Mouse (Mus musculus): Measurements from ENCODE around the gene Tnnt2. TPM values are rescaled to one million over a fixed set of nuclear protein-coding genes. Genes with fewer than 3 reads are reported as not detected.

The Tnnt2 gene
- 1.5 TPM in 2 replicates for polyA plus RNA-seq (2016; fragmentation: Nextera tagmentation; extraction: Ambion mirVana)

- no peaks in the 10 kb centered on the region for H3K27me3 ChIP-seq
- no peak within 1 kb of the TSS for H3K4me2 ChIP-seq
- no peaks in the 10 kb centered on the region for H3K9me3 ChIP-seq
- no peak within 1 kb of the TSS for H3K4me3 ChIP-seq (replicated peaks)
- no peaks in the 10 kb centered on the region; the same call in 1 of the 2 replicates for H3K4me1 ChIP-seq
- H3K36me3 ChIP-seq (replicated peaks): no peaks in the 10 kb centered on the region
- no peak within 1 kb of the TSS for H3K9ac ChIP-seq
- no peak for ATAC-seq (ENCODE audit: low FRiP score)
- 53% methylated on average over 9 of the region's 9 CpGs for WGBS
- no peak within 1 kb of the TSS for H3K27ac ChIP-seq
Measured at GRCm38 (mm10) chr1:135835716-135836483, at the start of gene Tnnt2. Tnnt2 (plus strand) TSS chr1:135836354.

- no peaks in the 10 kb centered on the region for H3K36me3 ChIP-seq (replicated peaks)
- H3K4me1 ChIP-seq: peaks cover 6% of the 10 kb centered on the region
- H3K9me3 ChIP-seq: no peaks in the 10 kb centered on the region
- no peak overlapping the region for H3K27ac ChIP-seq
- peaks cover 17% of the 10 kb centered on the region for H3K27me3 ChIP-seq
- WGBS: 41% methylated on average over 3 of the region's 3 CpGs
- H3K4me3 ChIP-seq (replicated peaks): no peak overlapping the region
- ATAC-seq (ENCODE audit: low FRiP score): peak; percentile 34; the same call in 1 of the 2 replicates
- H3K4me2 ChIP-seq: no peak overlapping the region
- no peak overlapping the region for H3K9ac ChIP-seq
Measured at GRCm38 (mm10) chr1:135787799-135788198, 48.4 kb upstream of the Tnnt2 start.

GRCm38 (mm10) chr1:135788708-135789107 lies 47.4 kb upstream of the Tnnt2 start:
- Histone ChIP-seq H3K27me3 (peaks cover 26% of the 10 kb centered on the region), H3K4me2 (no peak overlapping the region), H3K9me3 (no peaks in the 10 kb centered on the region), H3K36me3 (replicated peaks) (no peaks in the 10 kb centered on the region), H3K9ac (no peak overlapping the region), H3K27ac (no peak overlapping the region), H3K4me1 (peaks cover 5% of the 10 kb centered on the region), H3K4me3 (replicated peaks) (no peak overlapping the region)
- no peak for ATAC-seq (ENCODE audit: low FRiP score)
- 58% methylated on average over 10 of the region's 10 CpGs for WGBS

DNA sequence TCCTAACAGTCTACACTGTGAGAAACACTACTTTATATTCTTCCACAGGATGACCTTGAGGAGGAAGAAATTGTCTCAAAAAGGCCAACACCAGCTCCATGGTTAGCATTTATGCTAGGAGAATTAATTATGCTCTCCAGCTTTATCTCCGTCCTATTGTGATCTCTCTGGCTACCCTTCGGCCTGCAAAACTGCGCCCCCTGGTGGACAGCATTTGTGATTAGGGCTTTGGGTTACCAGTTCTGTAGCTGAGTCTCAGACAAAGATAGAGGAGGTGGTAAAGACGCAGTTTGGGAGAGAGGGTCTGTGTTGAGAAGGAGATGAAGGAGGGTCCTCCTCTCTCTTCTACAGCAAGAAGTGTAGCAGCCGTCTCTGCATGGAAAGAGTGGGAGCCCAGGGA lies 46.3 kb upstream of the Tnnt2 start:
- peaks cover 33% of the 10 kb centered on the region for H3K27me3 ChIP-seq
- H3K9me3 ChIP-seq: no peaks in the 10 kb centered on the region
- no peaks in the 10 kb centered on the region for H3K36me3 ChIP-seq (replicated peaks)
- H3K4me1 ChIP-seq: peaks cover 15% of the 10 kb centered on the region
- no peak overlapping the region for H3K27ac ChIP-seq
- WGBS: 9% methylated on average over 5 of the region's 5 CpGs
- no peak overlapping the region for H3K4me2 ChIP-seq
- 0 out of 2 replicates have a peak, but pooled peaks have one; percentile 19 for ATAC-seq (ENCODE audit: low FRiP score)
- no peak overlapping the region for H3K9ac ChIP-seq
- no peak overlapping the region for H3K4me3 ChIP-seq (replicated peaks)

- 54% methylated on average over 13 of the region's 13 CpGs for WGBS
- peaks cover 43% of the 10 kb centered on the region for H3K27me3 ChIP-seq
- no peak overlapping the region for H3K4me2 ChIP-seq
- no peak overlapping the region for H3K4me3 ChIP-seq (replicated peaks)
- H3K9me3 ChIP-seq: no peaks in the 10 kb centered on the region
- ATAC-seq (ENCODE audit: low FRiP score): no peak
- no peaks in the 10 kb centered on the region for H3K36me3 ChIP-seq (replicated peaks)
- H3K9ac ChIP-seq: no peak overlapping the region
- H3K27ac ChIP-seq: no peak overlapping the region
- peaks cover 18% of the 10 kb centered on the region for H3K4me1 ChIP-seq
Measured at GRCm38 (mm10) chr1:135792143-135792939, 43.8 kb upstream of the Tnnt2 start.

- peaks cover 43% of the 10 kb centered on the region for H3K27me3 ChIP-seq
- peak overlapping the region; percentile 48 for H3K4me2 ChIP-seq
- H3K36me3 ChIP-seq (replicated peaks): no peaks in the 10 kb centered on the region
- H3K4me1 ChIP-seq: peaks cover 18% of the 10 kb centered on the region
- no peaks in the 10 kb centered on the region for H3K9me3 ChIP-seq
- WGBS: 23% methylated on average over 27 of the region's 27 CpGs
- H3K27ac ChIP-seq: no peak overlapping the region
- H3K4me3 ChIP-seq (replicated peaks): peak overlapping the region; percentile 19
- peak overlapping the region; percentile 36; the same call in 1 of the 2 replicates for H3K9ac ChIP-seq
- 0 out of 2 replicates have a peak, but pooled peaks have one; percentile 19 for ATAC-seq (ENCODE audit: low FRiP score)
Measured at GRCm38 (mm10) chr1:135793370-135794215, 42.6 kb upstream of the Tnnt2 start.

- ATAC-seq (ENCODE audit: low FRiP score): no peak
- H3K9me3 ChIP-seq: no peaks in the 10 kb centered on the region
- 48% methylated on average over 20 of the region's 20 CpGs for WGBS
- no peak overlapping the region for H3K4me3 ChIP-seq (replicated peaks)
- H3K9ac ChIP-seq: no peak overlapping the region
- peaks cover 43% of the 10 kb centered on the region for H3K27me3 ChIP-seq
- H3K27ac ChIP-seq: no peak overlapping the region
- peak overlapping the region; percentile 48; the same call in 1 of the 2 replicates for H3K4me2 ChIP-seq
- peaks cover 18% of the 10 kb centered on the region for H3K4me1 ChIP-seq
- H3K36me3 ChIP-seq (replicated peaks): no peaks in the 10 kb centered on the region
Measured at GRCm38 (mm10) chr1:135794216-135795134, 41.7 kb upstream of the Tnnt2 start.

- no peak for ATAC-seq (ENCODE audit: low FRiP score)
- no peak overlapping the region for H3K9ac ChIP-seq
- H3K4me2 ChIP-seq: no peak overlapping the region
- no peak overlapping the region for H3K4me3 ChIP-seq (replicated peaks)
- H3K27me3 ChIP-seq: peaks cover 20% of the 10 kb centered on the region; the same call in 1 of the 2 replicates
- 74% methylated on average over 1 of the region's 1 CpGs for WGBS
- no peaks in the 10 kb centered on the region for H3K9me3 ChIP-seq
- H3K27ac ChIP-seq: no peak overlapping the region
- H3K36me3 ChIP-seq (replicated peaks): no peaks in the 10 kb centered on the region
- peaks cover 25% of the 10 kb centered on the region for H3K4me1 ChIP-seq
Measured at GRCm38 (mm10) chr1:135798492-135798891, 37.7 kb upstream of the Tnnt2 start.

DNA sequence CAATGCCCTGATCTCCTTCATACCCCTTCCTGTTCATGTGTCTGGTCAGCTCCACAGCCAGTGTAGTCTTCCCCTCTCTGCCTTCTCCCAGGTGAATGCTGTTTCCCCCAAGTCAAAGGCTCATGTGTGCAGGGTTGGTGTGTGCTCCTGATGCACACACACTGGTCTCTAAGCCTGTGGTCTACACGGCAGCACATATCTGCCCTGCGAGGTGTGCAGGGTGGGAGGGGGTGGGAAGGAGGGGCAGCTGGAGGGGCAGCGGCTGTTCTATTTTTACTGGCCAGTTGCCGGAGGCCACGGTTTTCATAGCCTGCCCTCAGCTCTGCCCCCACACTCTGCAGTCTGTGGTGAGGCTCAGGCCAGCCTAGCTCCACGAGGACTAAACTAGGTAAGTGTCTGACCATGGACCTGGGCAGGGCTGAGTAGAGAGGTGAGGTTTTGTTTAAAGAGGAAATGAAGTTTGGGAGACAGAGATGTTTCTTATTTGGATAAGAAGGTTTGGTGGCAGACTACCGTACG lies 37.0 kb upstream of the Tnnt2 start:
- no peak overlapping the region for H3K4me3 ChIP-seq (replicated peaks)
- H3K9ac ChIP-seq: no peak overlapping the region
- no peaks in the 10 kb centered on the region for H3K9me3 ChIP-seq
- H3K36me3 ChIP-seq (replicated peaks): no peaks in the 10 kb centered on the region
- H3K27ac ChIP-seq: no peak overlapping the region
- ATAC-seq (ENCODE audit: low FRiP score): no peak
- 66% methylated on average over 8 of the region's 8 CpGs for WGBS
- H3K27me3 ChIP-seq: 0 out of 2 replicates have a peak, but pooled peaks cover 14% of the 10 kb centered on the region
- H3K4me1 ChIP-seq: peaks cover 19% of the 10 kb centered on the region
- no peak overlapping the region for H3K4me2 ChIP-seq

DNA sequence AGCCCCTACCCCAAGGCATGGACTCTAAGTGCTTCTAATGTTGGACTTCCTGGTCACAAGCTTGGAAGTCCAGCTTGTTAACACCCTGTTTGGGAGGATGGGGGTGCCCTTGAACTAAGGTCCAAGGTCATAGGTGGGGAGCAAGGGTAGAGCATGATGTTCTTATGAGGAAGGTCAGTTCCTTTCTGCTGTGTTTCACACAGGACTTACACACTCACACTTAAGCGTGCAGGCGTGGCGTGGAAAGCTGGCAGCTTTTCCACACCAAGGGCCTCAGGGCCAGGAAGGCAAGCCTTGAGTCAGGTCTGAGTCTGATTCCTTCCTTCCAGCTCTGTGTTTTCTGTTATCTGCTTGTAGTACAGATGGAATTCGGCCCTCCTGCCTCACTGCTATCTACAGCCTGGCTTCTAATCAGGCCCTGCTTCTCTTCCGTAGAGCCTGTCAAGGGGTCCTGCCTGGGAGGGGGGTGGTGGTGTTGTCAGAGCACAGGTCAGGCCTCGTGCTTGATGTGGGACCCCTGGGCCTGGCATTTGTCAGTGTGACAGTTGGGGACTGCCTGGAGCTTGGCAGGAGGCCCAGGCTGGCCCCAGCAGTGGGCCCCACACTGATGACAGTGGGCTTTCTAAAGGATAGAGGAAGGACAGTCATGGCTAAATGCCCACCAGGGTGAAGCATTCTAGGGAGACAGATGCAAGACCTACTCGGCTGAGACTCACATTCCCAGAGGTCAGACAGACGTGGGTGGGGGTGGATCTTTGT lies 35.8 kb upstream of the Tnnt2 start:
- peaks cover 10% of the 10 kb centered on the region for H3K4me1 ChIP-seq
- H3K9me3 ChIP-seq: no peaks in the 10 kb centered on the region
- no peaks in the 10 kb centered on the region for H3K36me3 ChIP-seq (replicated peaks)
- H3K4me3 ChIP-seq (replicated peaks): no peak overlapping the region
- no peak overlapping the region for H3K9ac ChIP-seq
- H3K27me3 ChIP-seq: 0 out of 2 replicates have a peak, but pooled peaks cover 7% of the 10 kb centered on the region
- no peak for ATAC-seq (ENCODE audit: low FRiP score)
- 62% methylated on average over 8 of the region's 8 CpGs for WGBS
- no peak overlapping the region for H3K27ac ChIP-seq
- H3K4me2 ChIP-seq: no peak overlapping the region
